Mouse (Mus musculus) heart, embryonic 13.5 days (tissue): Measurements from ENCODE around the gene Agmo. TPM values are rescaled to one million over a fixed set of nuclear protein-coding genes. Genes with fewer than 3 reads are reported as not detected.

Experiments used
- polyA plus RNA-seq: library from polyadenylated mRNA; unstranded; fragments of >200 nt; fragmentation: Nextera tagmentation; extraction: Ambion mirVana; gene quantifications from 2 replicates; pipeline ENCODE4 v1.2.1, GENCODE M21; 2015

The Agmo gene
- polyA plus RNA-seq, 1 experiment from 2014 or later = 0.47 TPM

Other genes with a start within 250 kb of the Agmo start
- gene Meox2, start 133.1 kb upstream of the Agmo start, polyA plus RNA-seq = 2.6 and 3.3 TPM in 2 replicates